Mouse (Mus musculus) kidney, embryonic 14.5 days (tissue): ENCODE measurements around the gene Cfc1. TPM values are rescaled to one million over a fixed set of nuclear protein-coding genes. Genes with fewer than 3 reads are reported as not detected.
"Not testable (repeated sequence)": the region's sequence is repeated elsewhere in the genome, so short reads cannot be mapped to it uniquely, and the experiment has no call there.

ENCODE experiments used
- ATAC-seq: fragments of 200-750 bp; cut with Nextera tagmentation; 2 replicates; pipeline ENCODE4 v1.8.0; 2017; ENCODE audit warnings: moderate number of reproducible peaks, mild to moderate bottlenecking, moderate TSS enrichment, moderate library complexity; ENCODE audit not compliant: low FRiP score, low TSS enrichment
- H3K27ac ChIP-seq: fragments of 300-500 bp; sonication (generic); 2 replicates; pipeline ENCODE4 v1.5.1; 2014; ENCODE audit warnings: low read depth, mild to moderate bottlenecking, low read length, moderate library complexity, mixed read lengths
- H3K27me3 ChIP-seq: fragments of 300-500 bp; sonication (generic); 2 replicates; pipeline ENCODE4 v1.6.1; 2014; ENCODE audit warnings: mild to moderate bottlenecking, low read length; ENCODE audit not compliant: control insufficient read depth, insufficient read depth
- H3K36me3 ChIP-seq: fragments of 300-500 bp; sonication (generic); 2 replicates; pipeline ENCODE4 v1.6.1; 2014; ENCODE audit warnings: low read length, mixed read lengths; ENCODE audit not compliant: control insufficient read depth, insufficient read depth
- H3K4me1 ChIP-seq: fragments of 300-500 bp; sonication (generic); 2 replicates; pipeline ENCODE4 v1.6.1; 2014; ENCODE audit warnings: low read length, mixed read lengths; ENCODE audit not compliant: control insufficient read depth, insufficient read depth
- H3K4me2 ChIP-seq: fragments of 300-500 bp; sonication (generic); replicated peaks from 2 replicates; pipeline ENCODE4 v1.6.1; 2014; ENCODE audit warnings: low read depth, mild to moderate bottlenecking, low read length
- H3K4me3 ChIP-seq: fragments of 300-500 bp; sonication (generic); 2 replicates; pipeline ENCODE4 v1.5.1; 2014; ENCODE audit warnings: mild to moderate bottlenecking, low read length
- H3K9ac ChIP-seq: fragments of 300-500 bp; sonication (generic); 2 replicates; pipeline ENCODE4 v1.6.1; 2014; ENCODE audit warnings: low read depth, mild to moderate bottlenecking, low read length, moderate library complexity
- H3K9me3 ChIP-seq: fragments of 300-500 bp; sonication (generic); 2 replicates; pipeline ENCODE4 v1.6.1; 2016; ENCODE audit warnings: low read length; ENCODE audit not compliant: control insufficient read depth
- WGBS: fragments of 180-500 bp; shearing (Covaris S2); extraction: QIAGEN DNeasy Blood & Tissue Kit; methylation state at CpG from one replicate; pipeline ENCODE4 v1.1.7; 2014; 5-methylcytosine and 5-hydroxymethylcytosine counted together
- polyA plus RNA-seq: library from polyadenylated mRNA; unstranded; fragments of >200 nt; fragmentation: Nextera tagmentation; extraction: Ambion mirVana; gene quantifications from 2 replicates; pipeline ENCODE4 v1.2.1, GENCODE M21; 2014

Gene Cfc1
- not detected in 2 replicates for polyA plus RNA-seq

GRCm38 (mm10) chr1:34535043-34535698, at the start of gene Cfc1:
Gene Cfc1, plus strand, starts transcription at chr1:34535648.
- not testable (repeated sequence) for H3K9ac ChIP-seq, H3K27ac ChIP-seq, H3K4me1 ChIP-seq, H3K36me3 ChIP-seq, ATAC-seq, H3K9me3 ChIP-seq
- WGBS = 36% methylated on average over 7 of the region's 7 CpGs
- Histone ChIP-seq H3K4me3 (peak within 1 kb of the TSS; percentile 17), H3K4me2 (peak within 1 kb of the TSS; percentile 41), H3K27me3 (peaks cover 26% of the 10 kb centered on the region)

GRCm38 (mm10) chr1:34487383-34487782, 48.1 kb upstream of the Cfc1 start:
- no peak overlapping the region for H3K4me2 ChIP-seq
- H3K9ac ChIP-seq = no peak overlapping the region
- no peak overlapping the region for H3K4me3 ChIP-seq
- no peaks in the 10 kb centered on the region for H3K9me3 ChIP-seq
- no peaks in the 10 kb centered on the region for H3K36me3 ChIP-seq
- no peak overlapping the region for H3K27ac ChIP-seq
- H3K27me3 ChIP-seq = no peaks in the 10 kb centered on the region
- WGBS = 93% methylated on average over 3 of the region's 3 CpGs
- ATAC-seq = no peak
- 0 out of 2 replicates have a peak, but pooled peaks cover 2% of the 10 kb centered on the region for H3K4me1 ChIP-seq

DNA sequence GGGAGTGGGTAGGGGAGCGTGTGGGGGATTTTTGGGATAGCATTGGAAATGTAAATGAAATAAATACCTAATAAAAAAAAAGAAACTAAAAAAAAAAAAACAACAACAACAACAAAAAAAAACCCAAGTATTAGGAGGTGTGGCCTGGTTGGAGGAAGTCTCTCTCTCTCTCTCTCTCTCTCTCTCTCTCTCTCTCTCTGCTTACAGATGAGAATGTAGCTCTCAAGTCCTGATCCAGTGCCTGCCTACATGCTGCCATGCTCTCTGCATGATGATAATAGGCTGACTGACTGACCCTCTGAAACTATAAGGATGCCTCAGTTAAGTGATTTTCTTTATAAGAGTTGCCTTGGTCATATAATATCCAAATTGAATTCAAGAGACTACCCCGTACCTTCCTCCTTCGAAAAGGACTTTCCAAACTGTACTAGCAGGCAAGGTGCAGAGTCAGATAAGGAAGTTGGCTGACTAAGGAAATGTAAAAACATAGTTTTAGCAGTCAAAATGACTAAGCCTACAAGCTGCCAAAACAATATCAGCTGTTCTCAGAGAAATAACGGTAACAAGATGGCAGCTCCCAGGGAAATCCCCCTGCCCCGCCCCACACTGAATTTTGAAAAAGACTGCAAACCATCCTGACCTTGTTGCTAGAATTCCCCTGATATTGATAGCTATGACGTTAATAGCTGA, 45.5 kb upstream of the Cfc1 start:
- 93% methylated on average over 6 of the region's 6 CpGs for WGBS
- H3K4me1 ChIP-seq = 0 out of 2 replicates have a peak, but pooled peaks cover 2% of the 10 kb centered on the region
- no peak overlapping the region for H3K27ac ChIP-seq
- no peak for ATAC-seq
- H3K4me3 ChIP-seq = no peak overlapping the region
- no peaks in the 10 kb centered on the region for H3K9me3 ChIP-seq
- no peak overlapping the region for H3K9ac ChIP-seq
- H3K4me2 ChIP-seq = no peak overlapping the region
- H3K27me3 ChIP-seq = no peaks in the 10 kb centered on the region
- no peaks in the 10 kb centered on the region for H3K36me3 ChIP-seq

DNA sequence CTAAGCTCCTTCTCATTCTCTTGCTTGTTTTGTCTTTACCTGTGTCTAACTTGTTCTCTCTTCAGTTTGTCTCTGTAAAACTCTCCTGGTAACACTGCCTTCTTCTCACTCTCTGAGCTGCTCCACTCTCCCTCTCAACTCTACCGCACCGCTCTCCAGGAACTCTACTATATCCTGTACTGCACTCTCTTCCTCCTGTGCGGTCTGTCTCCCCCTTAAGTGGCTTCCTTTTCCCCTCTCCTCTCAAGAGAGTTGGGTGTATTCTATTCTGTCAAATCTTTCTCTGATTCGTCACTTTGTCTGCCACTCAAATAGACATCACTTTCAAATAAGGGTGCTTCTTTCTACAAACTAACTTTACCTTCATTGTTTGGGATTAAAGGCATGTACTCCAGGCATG, 44.0 kb upstream of the Cfc1 start:
- 88% methylated on average over 4 of the region's 4 CpGs for WGBS

GRCm38 (mm10) chr1:34502991-34503390, 32.5 kb upstream of the Cfc1 start:
- H3K4me3 ChIP-seq = no peak overlapping the region
- no peaks in the 10 kb centered on the region for H3K4me1 ChIP-seq
- no peak overlapping the region for H3K9ac ChIP-seq

More for the DNA sequence above, 44.0 kb upstream of the Cfc1 start:
- ATAC-seq = no peak
- H3K4me3 ChIP-seq = no peak overlapping the region
- H3K9ac ChIP-seq = no peak overlapping the region
- H3K9me3 ChIP-seq = no peaks in the 10 kb centered on the region
- no peaks in the 10 kb centered on the region for H3K27me3 ChIP-seq
- no peaks in the 10 kb centered on the region for H3K36me3 ChIP-seq
- no peaks in the 10 kb centered on the region for H3K4me1 ChIP-seq
- H3K27ac ChIP-seq = no peak overlapping the region
- H3K4me2 ChIP-seq = no peak overlapping the region

GRCm38 (mm10) chr1:34505307-34505706, 30.1 kb upstream of the Cfc1 start:
- no peak overlapping the region for H3K4me2 ChIP-seq
- H3K9ac ChIP-seq = no peak overlapping the region
- H3K27me3 ChIP-seq = no peaks in the 10 kb centered on the region
- H3K4me1 ChIP-seq = no peaks in the 10 kb centered on the region
- H3K27ac ChIP-seq = no peak overlapping the region
- 54% methylated on average over 7 of the region's 7 CpGs for WGBS
- no peaks in the 10 kb centered on the region for H3K36me3 ChIP-seq
- no peak overlapping the region for H3K4me3 ChIP-seq
- H3K9me3 ChIP-seq = 0 out of 2 replicates have a peak, but pooled peaks cover 3% of the 10 kb centered on the region
- ATAC-seq = peak; percentile 75

More at GRCm38 (mm10) chr1:34502991-34503390, 32.5 kb upstream of the Cfc1 start:
- H3K9me3 ChIP-seq = no peaks in the 10 kb centered on the region
- no peak for ATAC-seq
- no peaks in the 10 kb centered on the region for H3K36me3 ChIP-seq
- WGBS = 57% methylated on average over 3 of the region's 3 CpGs
- no peak overlapping the region for H3K4me2 ChIP-seq
- H3K27me3 ChIP-seq = no peaks in the 10 kb centered on the region
- H3K27ac ChIP-seq = no peak overlapping the region

DNA sequence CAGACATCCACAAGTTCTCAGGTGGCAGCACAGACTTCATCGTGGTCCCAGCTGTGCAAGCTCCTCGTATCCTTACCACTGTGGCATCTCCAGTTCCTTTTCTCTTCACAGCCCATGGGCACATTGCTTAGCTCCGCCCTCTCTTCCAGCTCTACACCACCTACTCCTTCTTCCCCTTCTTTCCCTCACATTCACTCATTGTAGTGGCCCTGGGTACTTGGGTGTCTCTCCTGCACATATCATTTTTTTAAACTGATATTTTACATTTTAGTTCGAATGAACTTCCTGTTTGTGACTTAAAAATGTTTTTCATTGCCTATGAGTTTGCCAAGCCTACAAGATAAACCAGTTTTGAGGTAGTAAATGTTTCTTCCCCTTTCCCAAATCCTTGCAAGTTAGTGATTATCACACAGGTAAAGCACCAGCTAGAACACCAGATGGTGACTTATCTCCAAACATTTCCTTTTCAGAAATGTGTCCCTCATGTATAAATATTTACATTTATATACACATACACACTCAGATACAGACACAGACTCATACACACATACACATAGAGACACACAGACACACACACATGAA, 29.4 kb upstream of the Cfc1 start:
- Histone ChIP-seq H3K9ac (no peak overlapping the region), H3K36me3 (no peaks in the 10 kb centered on the region), H3K27me3 (no peaks in the 10 kb centered on the region), H3K4me3 (no peak overlapping the region), H3K9me3 (0 out of 2 replicates have a peak, but pooled peaks cover 3% of the 10 kb centered on the region), H3K27ac (no peak overlapping the region), H3K4me1 (no peaks in the 10 kb centered on the region), H3K4me2 (no peak overlapping the region)
- WGBS = 90% methylated on average over 4 of the region's 4 CpGs
- ATAC-seq = no peak

- H3K9ac ChIP-seq = no peak overlapping the region
- 87% methylated on average over 3 of the region's 3 CpGs for WGBS
Measured at GRCm38 (mm10) chr1:34507986-34508385, 27.5 kb upstream of the Cfc1 start.

DNA sequence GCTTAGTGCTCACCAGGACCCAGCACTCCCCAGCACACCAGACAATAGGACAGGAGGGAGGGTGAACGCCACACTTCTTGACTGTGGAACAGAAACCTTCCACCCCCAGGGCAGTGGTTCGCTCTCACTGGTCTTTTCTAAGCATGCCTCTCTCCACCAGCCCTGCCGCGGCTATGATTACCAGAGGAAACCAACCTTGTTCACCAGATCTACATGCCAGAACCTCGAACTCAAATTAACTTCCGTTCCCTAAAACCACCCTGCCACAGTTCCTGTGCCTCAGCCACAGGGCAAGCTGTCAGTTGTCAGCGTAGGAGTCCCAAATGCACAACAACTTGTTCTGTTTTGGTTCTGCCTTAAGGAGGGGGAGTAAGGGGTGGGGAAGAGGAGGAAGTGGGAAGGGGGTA, 24.9 kb upstream of the Cfc1 start:
- H3K36me3 ChIP-seq = no peaks in the 10 kb centered on the region
- H3K4me1 ChIP-seq = no peaks in the 10 kb centered on the region
- peak overlapping the region; percentile 21; the same call in 1 of the 2 replicates for H3K4me2 ChIP-seq
- ATAC-seq = peak; percentile 70
- no peak overlapping the region for H3K9ac ChIP-seq
- 0 out of 2 replicates have a peak, but pooled peaks cover 3% of the 10 kb centered on the region for H3K9me3 ChIP-seq
- 6% methylated on average over 7 of the region's 7 CpGs for WGBS
- H3K27me3 ChIP-seq = no peaks in the 10 kb centered on the region
- H3K27ac ChIP-seq = no peak overlapping the region
- H3K4me3 ChIP-seq = no peak overlapping the region; the same call in 1 of the 2 replicates

More at GRCm38 (mm10) chr1:34507986-34508385, 27.5 kb upstream of the Cfc1 start:
- Histone ChIP-seq H3K27me3 (no peaks in the 10 kb centered on the region), H3K27ac (no peak overlapping the region), H3K4me2 (no peak overlapping the region), H3K4me3 (no peak overlapping the region), H3K4me1 (no peaks in the 10 kb centered on the region), H3K9me3 (0 out of 2 replicates have a peak, but pooled peaks cover 3% of the 10 kb centered on the region), H3K36me3 (no peaks in the 10 kb centered on the region)
- no peak for ATAC-seq
